Mouse (Mus musculus): ENCODE results near the gene Phyhipl. TPM values are rescaled to one million over a fixed set of nuclear protein-coding genes. Genes with fewer than 3 reads are reported as not detected.

Phyhipl gene
- polyA plus RNA-seq, 1 experiment, result 0.63 TPM

GRCm38 (mm10) chr10:70537694-70538093, 118.1 kb downstream of the Phyhipl start:
- TF ChIP-seq CTCF (IDR thresholded peaks at IDR 0.05; ENCODE audit: borderline replicate concordance, insufficient read depth, low read length) (no peak), POLR2A (IDR thresholded peaks at IDR 0.05; ENCODE audit: low read depth, low read length) (no peak)

GRCm38 (mm10) chr10:70535401-70535800, 120.4 kb downstream of the Phyhipl start:
- Histone ChIP-seq H3K4me3 (ENCODE audit: insufficient read depth, low read length) (no peak overlapping the region), H3K4me1 (ENCODE audit: control insufficient read depth, insufficient read depth, low read length) (no peaks in the 10 kb centered on the region), H3K27ac (ENCODE audit: insufficient read depth, low read length) (no peak overlapping the region)
- TF ChIP-seq CTCF (IDR thresholded peaks at IDR 0.05; ENCODE audit: borderline replicate concordance, insufficient read depth, low read length), result no peak
- no peak for TF ChIP-seq POLR2A (IDR thresholded peaks at IDR 0.05; ENCODE audit: low read depth, low read length)

More at GRCm38 (mm10) chr10:70537694-70538093, 118.1 kb downstream of the Phyhipl start:
- Histone ChIP-seq H3K27ac (ENCODE audit: insufficient read depth, low read length) (no peak overlapping the region), H3K4me1 (ENCODE audit: control insufficient read depth, insufficient read depth, low read length) (no peaks in the 10 kb centered on the region), H3K4me3 (ENCODE audit: insufficient read depth, low read length) (no peak overlapping the region)

GRCm38 (mm10) chr10:70534571-70534970, 121.2 kb downstream of the Phyhipl start:
- H3K4me3 ChIP-seq (ENCODE audit: insufficient read depth, low read length), result no peak overlapping the region
- no peak for TF ChIP-seq CTCF (IDR thresholded peaks at IDR 0.05; ENCODE audit: borderline replicate concordance, insufficient read depth, low read length)
- TF ChIP-seq POLR2A (IDR thresholded peaks at IDR 0.05; ENCODE audit: low read depth, low read length), result no peak
- no peak overlapping the region for H3K27ac ChIP-seq (ENCODE audit: insufficient read depth, low read length)
- peaks cover 5% of the 10 kb centered on the region; the same call in 1 of the 2 replicates for H3K4me1 ChIP-seq (ENCODE audit: control insufficient read depth, insufficient read depth, low read length)

GRCm38 (mm10) chr10:70533986-70534385, 121.8 kb downstream of the Phyhipl start:
- TF ChIP-seq CTCF (IDR thresholded peaks at IDR 0.05; ENCODE audit: borderline replicate concordance, insufficient read depth, low read length) (no peak), POLR2A (IDR thresholded peaks at IDR 0.05; ENCODE audit: low read depth, low read length) (no peak)
- no peak overlapping the region for H3K4me3 ChIP-seq (ENCODE audit: insufficient read depth, low read length)
- H3K4me1 ChIP-seq (ENCODE audit: control insufficient read depth, insufficient read depth, low read length), result peaks cover 6% of the 10 kb centered on the region; the same call in 1 of the 2 replicates
- H3K27ac ChIP-seq (ENCODE audit: insufficient read depth, low read length), result no peak overlapping the region

- no peak overlapping the region for H3K4me3 ChIP-seq (ENCODE audit: insufficient read depth, low read length)
- peaks cover 6% of the 10 kb centered on the region; the same call in 1 of the 2 replicates for H3K4me1 ChIP-seq (ENCODE audit: control insufficient read depth, insufficient read depth, low read length)
- TF ChIP-seq CTCF (IDR thresholded peaks at IDR 0.05; ENCODE audit: borderline replicate concordance, insufficient read depth, low read length) (no peak), POLR2A (IDR thresholded peaks at IDR 0.05; ENCODE audit: low read depth, low read length) (no peak)
- no peak overlapping the region for H3K27ac ChIP-seq (ENCODE audit: insufficient read depth, low read length)
Measured at GRCm38 (mm10) chr10:70533301-70533781, 122.4 kb downstream of the Phyhipl start.

GRCm38 (mm10) chr10:70532249-70532648, 123.5 kb downstream of the Phyhipl start:
- Histone ChIP-seq H3K4me3 (ENCODE audit: insufficient read depth, low read length) (no peak overlapping the region), H3K27ac (ENCODE audit: insufficient read depth, low read length) (no peak overlapping the region), H3K4me1 (ENCODE audit: control insufficient read depth, insufficient read depth, low read length) (peaks cover 6% of the 10 kb centered on the region; the same call in 1 of the 2 replicates)
- TF ChIP-seq POLR2A (IDR thresholded peaks at IDR 0.05; ENCODE audit: low read depth, low read length), result no peak
- no peak for TF ChIP-seq CTCF (IDR thresholded peaks at IDR 0.05; ENCODE audit: borderline replicate concordance, insufficient read depth, low read length)

- H3K27ac ChIP-seq (ENCODE audit: insufficient read depth, low read length), result peak overlapping the region; percentile 48; the same call in 1 of the 2 replicates
- H3K4me3 ChIP-seq (ENCODE audit: insufficient read depth, low read length), result no peak overlapping the region
- no peak for TF ChIP-seq CTCF (IDR thresholded peaks at IDR 0.05; ENCODE audit: borderline replicate concordance, insufficient read depth, low read length)
- no peak for TF ChIP-seq POLR2A (IDR thresholded peaks at IDR 0.05; ENCODE audit: low read depth, low read length)
- H3K4me1 ChIP-seq (ENCODE audit: control insufficient read depth, insufficient read depth, low read length), result peaks cover 6% of the 10 kb centered on the region; the same call in 1 of the 2 replicates
Measured at GRCm38 (mm10) chr10:70530185-70530823, 125.5 kb downstream of the Phyhipl start.

- Histone ChIP-seq H3K4me1 (ENCODE audit: control insufficient read depth, insufficient read depth, low read length) (0 out of 2 replicates have a peak, but pooled peaks cover 2% of the 10 kb centered on the region), H3K27ac (ENCODE audit: insufficient read depth, low read length) (peak overlapping the region; percentile 66), H3K4me3 (ENCODE audit: insufficient read depth, low read length) (peak overlapping the region; percentile 38)
- TF ChIP-seq POLR2A (IDR thresholded peaks at IDR 0.05; ENCODE audit: low read depth, low read length), result no peak
- no peak for TF ChIP-seq CTCF (IDR thresholded peaks at IDR 0.05; ENCODE audit: borderline replicate concordance, insufficient read depth, low read length)
Measured at GRCm38 (mm10) chr10:70521379-70521778, 134.4 kb downstream of the Phyhipl start.

- 0 out of 2 replicates have a peak, but pooled peaks cover 2% of the 10 kb centered on the region for H3K4me1 ChIP-seq (ENCODE audit: control insufficient read depth, insufficient read depth, low read length)
- peak; percentile 36; the same call in 1 of the 2 replicates for TF ChIP-seq POLR2A (IDR thresholded peaks at IDR 0.05; ENCODE audit: low read depth, low read length)
- no peak for TF ChIP-seq CTCF (IDR thresholded peaks at IDR 0.05; ENCODE audit: borderline replicate concordance, insufficient read depth, low read length)
- H3K27ac ChIP-seq (ENCODE audit: insufficient read depth, low read length), result peak overlapping the region; percentile 66
- peak overlapping the region; percentile 38 for H3K4me3 ChIP-seq (ENCODE audit: insufficient read depth, low read length)
Measured at GRCm38 (mm10) chr10:70520143-70521131, 135.3 kb downstream of the Phyhipl start.

Data from embryonic fibroblast, embryonic 13.5 days (primary cell).